Mouse (Mus musculus): ENCODE results near the gene Sorcs2.
A peak's percentile ranks its signal among the peaks of the same experiment; 100 is the strongest.

The Sorcs2 gene

GRCm38 (mm10) chr5:36003797-36004196 is 394.1 kb downstream of the Sorcs2 start:
- no peak for DNase-seq (ENCODE audit: low spot score)

- no peak for DNase-seq (ENCODE audit: low spot score)
Measured at GRCm38 (mm10) chr5:35989986-35990735, 407.8 kb downstream of the Sorcs2 start.

GRCm38 (mm10) chr5:35989506-35989905 is 408.4 kb downstream of the Sorcs2 start:
- DNase-seq (ENCODE audit: low spot score): no peak

GRCm38 (mm10) chr5:35988085-35988484 is 409.9 kb downstream of the Sorcs2 start:
- no peak for DNase-seq (ENCODE audit: low spot score)

GRCm38 (mm10) chr5:35985611-35986010 is 412.3 kb downstream of the Sorcs2 start:
- no peak for DNase-seq (ENCODE audit: low spot score)

GRCm38 (mm10) chr5:35981976-35982375 is 416.0 kb downstream of the Sorcs2 start:
- DNase-seq (ENCODE audit: low spot score): peak; percentile 88

GRCm38 (mm10) chr5:35981341-35981740 is 416.6 kb downstream of the Sorcs2 start:
- DNase-seq (ENCODE audit: low spot score): no peak

GRCm38 (mm10) chr5:35980542-35980941 is 417.4 kb downstream of the Sorcs2 start:
- no peak for DNase-seq (ENCODE audit: low spot score)

- peak; percentile 41 for DNase-seq (ENCODE audit: low spot score)
Measured at GRCm38 (mm10) chr5:35975681-35976080, 422.3 kb downstream of the Sorcs2 start.

- DNase-seq (ENCODE audit: low spot score): no peak
Measured at GRCm38 (mm10) chr5:35974265-35974664, 423.7 kb downstream of the Sorcs2 start.

- peak; percentile 36 for DNase-seq (ENCODE audit: low spot score)
Measured at GRCm38 (mm10) chr5:35973800-35974199, 424.1 kb downstream of the Sorcs2 start.

GRCm38 (mm10) chr5:35972739-35973138 is 425.2 kb downstream of the Sorcs2 start:
- no peak for DNase-seq (ENCODE audit: low spot score)

- DNase-seq (ENCODE audit: low spot score): peak; percentile 70
Measured at GRCm38 (mm10) chr5:35971841-35972578, 425.9 kb downstream of the Sorcs2 start.

GRCm38 (mm10) chr5:35970380-35971105 is 427.4 kb downstream of the Sorcs2 start:
- peak; percentile 74 for DNase-seq (ENCODE audit: low spot score)

GRCm38 (mm10) chr5:35969857-35970256 is 428.1 kb downstream of the Sorcs2 start:
- DNase-seq (ENCODE audit: low spot score): no peak

Measured in layer of hippocampus, adult 11-12 months (tissue).